Mouse (Mus musculus) midbrain, postnatal 0 days (tissue): ENCODE data around the gene Gm20547. TPM values are rescaled to one million over a fixed set of nuclear protein-coding genes. Genes with fewer than 3 reads are reported as not detected.

Experiments
- ATAC-seq: fragments of 200-750 bp; cut with Nextera tagmentation; 2 replicates; pipeline ENCODE4 v1.8.0; 2017; ENCODE audit warnings: moderate number of reproducible peaks, mild to moderate bottlenecking, moderate TSS enrichment, moderate library complexity; ENCODE audit not compliant: low FRiP score
- DNase-seq: peaks from one replicate; pipeline ENCODE4 v3.0.0-alpha.2; 2015; ENCODE audit warnings: low spot score
- H3K27ac ChIP-seq: fragments of 300-500 bp; sonication (generic); 2 replicates; pipeline ENCODE4 v1.5.1; 2014; ENCODE audit warnings: low read depth, mild to moderate bottlenecking, low read length, mixed read lengths
- H3K27me3 ChIP-seq: fragments of 300-500 bp; sonication (generic); 2 replicates; pipeline ENCODE4 v1.6.1; 2014; ENCODE audit warnings: low read length, control low read depth, mixed read lengths; ENCODE audit not compliant: insufficient read depth
- H3K36me3 ChIP-seq: fragments of 300-500 bp; sonication (generic); 2 replicates; pipeline ENCODE4 v1.6.1; 2014; ENCODE audit warnings: low read length, control low read depth, mixed read lengths; ENCODE audit not compliant: insufficient read depth
- H3K4me1 ChIP-seq: fragments of 300-500 bp; sonication (generic); 2 replicates; pipeline ENCODE4 v1.6.1; 2014; ENCODE audit warnings: mild to moderate bottlenecking, control low read depth, antibody characterized with exemption, low read length, mixed read lengths; ENCODE audit not compliant: insufficient read depth
- H3K4me2 ChIP-seq: fragments of 300-500 bp; sonication (generic); 2 replicates; pipeline ENCODE4 v1.6.1; 2014; ENCODE audit warnings: low read depth, mild to moderate bottlenecking, low read length, mixed read lengths; ENCODE audit not compliant: poor library complexity, severe bottlenecking
- H3K4me3 ChIP-seq: fragments of 300-500 bp; sonication (generic); 2 replicates; pipeline ENCODE4 v1.5.1; 2014; ENCODE audit warnings: low read depth, mild to moderate bottlenecking, low read length, moderate library complexity
- H3K9ac ChIP-seq: fragments of 300-500 bp; sonication (generic); replicated peaks from 2 replicates; pipeline ENCODE4 v1.6.1; 2014; ENCODE audit warnings: mild to moderate bottlenecking, low read length, moderate library complexity, mixed read lengths; ENCODE audit not compliant: poor library complexity, severe bottlenecking
- H3K9me3 ChIP-seq: fragments of 300-500 bp; sonication (generic); 2 replicates; pipeline ENCODE4 v1.6.1; 2016; ENCODE audit warnings: low read length, control low read depth
- CTCF ChIP-seq: IDR thresholded peaks from 2 replicates; pipeline ENCODE4 v1.5.1; 2016; ENCODE audit warnings: antibody characterized with exemption, mild to moderate bottlenecking
- WGBS: fragments of 180-500 bp; shearing (Covaris S2); extraction: QIAGEN DNeasy Blood & Tissue Kit; methylation state at CpG from one replicate; pipeline ENCODE4 v1.1.7; 2014; 5-methylcytosine and 5-hydroxymethylcytosine counted together
- polyA plus RNA-seq: library from polyadenylated mRNA; unstranded; fragments of >200 nt; fragmentation: Nextera tagmentation; extraction: Ambion mirVana; gene quantifications from 2 replicates; pipeline ENCODE4 v1.2.1, GENCODE M21; 2015
- total RNA-seq: library from RNA; depleted of rRNA; stranded (reverse); fragments of >200 nt; gene quantifications from 2 replicates; pipeline ENCODE4 v1.2.3, GENCODE M21; 2014

Gene Gm20547
- total and polyA plus RNA-seq, 2 experiments from 2014 or later: 0.10 TPM; not detected in 1

DNA sequence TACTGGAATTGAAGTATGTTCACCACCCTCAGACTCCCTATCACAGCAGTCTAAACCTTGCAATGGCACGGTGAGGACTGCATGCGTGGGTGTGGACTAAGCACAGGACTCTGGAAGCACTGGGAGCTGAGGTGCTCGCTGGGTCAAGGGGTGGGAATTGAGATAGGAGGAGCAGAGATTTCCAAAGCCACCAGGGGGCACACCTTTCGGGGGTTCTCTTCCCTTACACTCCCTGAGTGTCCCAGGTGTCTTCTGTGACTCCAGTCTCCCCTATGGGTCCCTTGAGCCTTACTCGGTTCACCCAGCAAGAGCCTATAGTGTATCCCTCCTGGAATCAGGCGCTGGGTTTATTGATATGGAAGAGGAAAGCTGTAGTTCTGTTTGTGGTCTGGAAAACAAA, 41.1 kb upstream of the Gm20547 start:
- H3K27me3 ChIP-seq: no peaks in the 10 kb centered on the region
- H3K4me2 ChIP-seq: no peak overlapping the region
- TF ChIP-seq CTCF: 0 out of 2 replicates have a peak, but pooled peaks have one; percentile 16

GRCm38 (mm10) chr17:34917188-34917587, 35.3 kb upstream of the Gm20547 start:
- Histone ChIP-seq H3K4me3 (no peak overlapping the region), H3K36me3 (peaks cover 17% of the 10 kb centered on the region), H3K9ac (no peak overlapping the region), H3K9me3 (no peaks in the 10 kb centered on the region), H3K27me3 (no peaks in the 10 kb centered on the region), H3K4me1 (no peaks in the 10 kb centered on the region), H3K4me2 (no peak overlapping the region), H3K27ac (no peak overlapping the region)
- 81% methylated on average over 9 of the region's 9 CpGs for WGBS
- ATAC-seq (no peak), DNase-seq (no peak)
- TF ChIP-seq CTCF: no peak

More for the DNA sequence above, 41.1 kb upstream of the Gm20547 start:
- H3K9ac ChIP-seq: no peak overlapping the region
- no peak overlapping the region for H3K4me3 ChIP-seq
- WGBS: 54% methylated on average over 6 of the region's 6 CpGs
- H3K4me1 ChIP-seq: no peaks in the 10 kb centered on the region
- no peaks in the 10 kb centered on the region for H3K36me3 ChIP-seq
- DNase-seq (no peak), ATAC-seq (no peak)
- no peak overlapping the region for H3K27ac ChIP-seq
- H3K9me3 ChIP-seq: no peaks in the 10 kb centered on the region

- 87% methylated on average over 5 of the region's 5 CpGs for WGBS
- H3K4me2 ChIP-seq: no peak overlapping the region
Observed at GRCm38 (mm10) chr17:34916316-34916715, 34.5 kb upstream of the Gm20547 start.

DNA sequence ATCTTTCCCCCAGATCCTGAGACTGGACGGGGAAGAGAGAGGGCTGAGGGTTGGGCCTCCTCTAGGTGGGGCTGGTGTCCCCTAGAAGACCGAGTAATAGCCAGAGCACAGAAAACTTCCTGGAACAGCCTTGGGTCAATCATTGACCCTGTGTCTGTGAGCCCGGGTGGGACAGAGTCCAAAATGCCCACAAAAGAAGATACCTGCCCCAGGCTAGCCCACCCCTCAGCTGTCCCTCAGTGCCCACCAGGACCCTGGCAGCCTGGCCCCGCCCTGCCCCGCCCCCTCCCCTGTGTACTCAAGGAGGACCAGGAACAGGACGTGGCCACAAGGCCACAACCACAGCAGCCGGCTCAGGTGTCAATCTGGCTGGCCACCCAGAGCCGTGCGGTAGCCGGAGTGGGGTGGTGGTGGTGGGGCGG, 33.6 kb upstream of the Gm20547 start:
- Histone ChIP-seq H3K4me1 (no peaks in the 10 kb centered on the region), H3K27ac (no peak overlapping the region), H3K4me2 (no peak overlapping the region), H3K27me3 (no peaks in the 10 kb centered on the region), H3K4me3 (no peak overlapping the region), H3K9ac (no peak overlapping the region), H3K36me3 (peaks cover 34% of the 10 kb centered on the region), H3K9me3 (no peaks in the 10 kb centered on the region)
- no peak for DNase-seq
- 24% methylated on average over 11 of the region's 11 CpGs for WGBS
- ATAC-seq: no peak
- TF ChIP-seq CTCF: peak; percentile 28; the same call in 1 of the 2 replicates

More at GRCm38 (mm10) chr17:34916316-34916715, 34.5 kb upstream of the Gm20547 start:
- Histone ChIP-seq H3K27me3 (no peaks in the 10 kb centered on the region), H3K36me3 (peaks cover 25% of the 10 kb centered on the region), H3K9me3 (no peaks in the 10 kb centered on the region), H3K9ac (no peak overlapping the region), H3K27ac (no peak overlapping the region), H3K4me1 (no peaks in the 10 kb centered on the region), H3K4me3 (no peak overlapping the region)
- TF ChIP-seq CTCF: no peak
- DNase-seq: no peak
- no peak for ATAC-seq

GRCm38 (mm10) chr17:34913930-34914665, 32.3 kb upstream of the Gm20547 start, which contains the start of gene Slc44a4:
TSS of gene Slc44a4 (plus strand) at chr17:34914466.
- H3K27me3 ChIP-seq: no peaks in the 10 kb centered on the region

DNA sequence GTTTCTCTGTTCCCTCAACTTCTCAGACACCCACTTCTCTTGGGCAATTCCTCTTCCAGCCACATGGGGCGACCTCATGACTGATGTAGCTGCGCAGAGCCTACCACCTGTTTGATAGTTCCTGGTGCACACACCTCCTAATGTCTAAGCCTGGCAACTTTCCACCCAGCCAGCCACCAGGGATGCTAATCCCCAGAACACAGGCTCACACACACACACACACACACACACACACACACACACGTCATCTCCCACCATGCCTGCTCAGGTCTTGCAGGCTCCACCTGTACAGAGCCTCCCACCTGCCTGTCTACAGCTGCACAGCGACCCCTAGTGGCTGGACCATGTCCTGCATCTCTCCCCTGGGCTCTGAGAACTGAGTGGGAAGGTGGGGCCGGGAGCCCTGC, 30.1 kb upstream of the Gm20547 start:
- DNase-seq: peak; percentile 58
- WGBS: 37% methylated on average over 5 of the region's 5 CpGs
- peaks cover 65% of the 10 kb centered on the region for H3K36me3 ChIP-seq
- no peaks in the 10 kb centered on the region for H3K27me3 ChIP-seq
- no peaks in the 10 kb centered on the region for H3K9me3 ChIP-seq
- TF ChIP-seq CTCF: peak; percentile 86
- H3K4me3 ChIP-seq: no peak overlapping the region
- H3K4me1 ChIP-seq: no peaks in the 10 kb centered on the region
- no peak overlapping the region for H3K9ac ChIP-seq
- H3K27ac ChIP-seq: no peak overlapping the region
- ATAC-seq: peak; percentile 53; the same call in 1 of the 2 replicates
- no peak overlapping the region for H3K4me2 ChIP-seq

More at GRCm38 (mm10) chr17:34913930-34914665, 32.3 kb upstream of the Gm20547 start, which contains the start of gene Slc44a4:
- no peak for TF ChIP-seq CTCF
- H3K9me3 ChIP-seq: no peaks in the 10 kb centered on the region
- no peak for DNase-seq
- WGBS: 40% methylated on average over 18 of the region's 18 CpGs
- no peak for ATAC-seq
- no peak within 1 kb of the TSS for H3K4me3 ChIP-seq
- no peaks in the 10 kb centered on the region for H3K4me1 ChIP-seq
- H3K27ac ChIP-seq: no peak within 1 kb of the TSS
- no peak within 1 kb of the TSS for H3K9ac ChIP-seq
- peaks cover 44% of the 10 kb centered on the region for H3K36me3 ChIP-seq
- H3K4me2 ChIP-seq: no peak within 1 kb of the TSS
